7 mouse cellular contexts compared by ENCODE assay signal in the genomic region with DNA sequence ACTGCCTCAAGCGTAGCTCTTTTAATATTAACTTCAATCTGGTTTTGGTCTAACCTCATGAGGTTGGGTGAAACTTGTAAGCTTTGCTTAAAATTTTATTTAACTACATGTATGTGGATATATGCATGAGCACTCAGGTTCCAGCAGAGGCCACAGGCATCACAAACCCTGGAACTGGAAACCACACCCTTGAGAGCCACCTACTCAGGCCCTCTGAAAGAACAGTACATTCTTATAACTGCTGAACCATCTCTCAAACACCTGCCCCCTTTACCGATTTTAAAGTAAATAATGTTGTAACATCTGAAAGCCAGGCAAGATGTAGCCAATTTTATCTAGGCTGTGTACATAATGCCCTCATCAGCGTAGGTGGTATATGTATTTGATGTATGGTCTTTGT. TPM values are rescaled to one million over a fixed set of nuclear protein-coding genes. Genes with fewer than 3 reads are reported as not detected.
A peak's percentile ranks its signal among the peaks of the same experiment; 100 is the strongest.
DNase-seq lines count a peak whose midpoint lies in the region; ATAC-seq and TF ChIP-seq lines count a peak whose summit lies in the region.

No protein-coding gene starts in this region.

- H3K9ac ChIP-seq in limb, embryonic 14.5 days (ENCODE audit: low read depth, low read length, severe bottlenecking) = peak overlapping the region; percentile 98; the same call in 1 of the 2 replicates

- no peak for TF ChIP-seq POLR2A in limb, embryonic 14.5 days (IDR thresholded peaks at IDR 0.05; ENCODE audit: borderline replicate concordance, extremely low read depth, insufficient read depth, insufficient read length)

- H3K27ac ChIP-seq in limb, embryonic 14.5 days (replicated peaks; ENCODE audit: low read depth, low read length) = peak overlapping the region; percentile 97

- no peaks in the 10 kb centered on the region for H3K4me1 ChIP-seq in limb, embryonic 14.5 days (ENCODE audit: control insufficient read depth, insufficient read depth, low read length)

- no peaks in the 10 kb centered on the region for H3K9me3 ChIP-seq in limb, embryonic 14.5 days (ENCODE audit: control insufficient read depth, low read length)

- WGBS in limb, embryonic 14.5 days = 89% methylated on average over 3 of the region's 3 CpGs

- DNase-seq in spleen, adult 12 weeks (ENCODE audit: low spot score) = peak; percentile 10
- no peak for DNase-seq in spleen, postnatal 14 days (ENCODE audit: low spot score in 2 of 2)
- DNase-seq in limb, embryonic 14.5 days (ENCODE audit: low spot score) = no peak
- DNase-seq in splenic B cell, adult 2 months (ENCODE audit: low read depth, low spot score) = peak; percentile 64
- no peak for DNase-seq in adrenal gland, adult (ENCODE audit: inconsistent age in 2 of 2, low spot score in 1 of 2)

- H3K36me3 ChIP-seq in limb, embryonic 14.5 days (ENCODE audit: control insufficient read depth, insufficient read depth, low read length) = peaks cover 19% of the 10 kb centered on the region
- peaks cover 2% of the 10 kb centered on the region; the same call in 1 of the 2 replicates for H3K36me3 ChIP-seq in splenic B cell, adult 2 months (ENCODE audit: control insufficient read depth, insufficient read depth, low read length, poor library complexity, severe bottlenecking)

- peak overlapping the region; percentile 68 for H3K4me2 ChIP-seq in limb, embryonic 14.5 days (replicated peaks; ENCODE audit: low read depth, low read length, severe bottlenecking)

- peak overlapping the region; percentile 66 for H3K4me3 ChIP-seq in limb, embryonic 14.5 days (replicated peaks; ENCODE audit: low read length)

- H3K27me3 ChIP-seq in limb, embryonic 14.5 days (ENCODE audit: control insufficient read depth, insufficient read depth, low read length) = no peaks in the 10 kb centered on the region
- no peaks in the 10 kb centered on the region for H3K27me3 ChIP-seq in splenic B cell, adult 2 months (ENCODE audit: control insufficient read depth, insufficient read depth, low read length, poor library complexity, severe bottlenecking)

- ATAC-seq in erythroblast, adult 5-6 weeks (replicated peaks; ENCODE audit: low FRiP score, poor library complexity, severe bottlenecking) = peak; percentile 39; the same call in 1 of the 2 replicates
- no peak for ATAC-seq in limb, embryonic 14.5 days (ENCODE audit: low FRiP score, low read depth)
- no peak for ATAC-seq in granulocyte monocyte progenitor cell, adult 5-6 weeks (replicated peaks; ENCODE audit: poor library complexity, severe bottlenecking)

RNA-seq across cellular contexts. Expression of a gene that starts 0.5 kb away (rescaled TPM):
- total RNA-seq in erythroblast, adult 5-6 weeks (2015; ENCODE audit: low replicate concordance) = 1.7 and 7.5 TPM in 2 replicates
- total RNA-seq in erythroblast, adult 5-6 weeks (2017; ENCODE audit: low replicate concordance) = 0.56 and 6.5 TPM in 2 replicates
- polyA plus RNA-seq in limb, embryonic 14.5 days (2012; rRNA removed) = 9.5 and 11.2 TPM in 2 replicates
- polyA plus RNA-seq in limb, embryonic 14.5 days (2014; fragmentation: Nextera tagmentation; extraction: Ambion mirVana) = 12.5 and 13.0 TPM in 2 replicates
- 13.8 and 21.4 TPM in 2 replicates for total RNA-seq in granulocyte monocyte progenitor cell, adult 5-6 weeks (2014; fragmentation: Nextera tagmentation)
- total RNA-seq in granulocyte monocyte progenitor cell, adult 5-6 weeks (2017) = 8.3 and 12.3 TPM in 2 replicates

RNA-seq across cellular contexts. Expression of a gene that starts 15.7 kb away (rescaled TPM):
- total RNA-seq in erythroblast, adult 5-6 weeks (2015; ENCODE audit: low replicate concordance) = 20.7 and 25.7 TPM in 2 replicates
- 8.4 and 9.2 TPM in 2 replicates for total RNA-seq in erythroblast, adult 5-6 weeks (2017; ENCODE audit: low replicate concordance)
- polyA plus RNA-seq in limb, embryonic 14.5 days (2012; rRNA removed) = 59.9 and 81.1 TPM in 2 replicates
- 46.3 and 47.0 TPM in 2 replicates for polyA plus RNA-seq in limb, embryonic 14.5 days (2014; fragmentation: Nextera tagmentation; extraction: Ambion mirVana)
- 23.5 and 24.1 TPM in 2 replicates for total RNA-seq in granulocyte monocyte progenitor cell, adult 5-6 weeks (2014; fragmentation: Nextera tagmentation)
- 9.4 and 11.6 TPM in 2 replicates for total RNA-seq in granulocyte monocyte progenitor cell, adult 5-6 weeks (2017)

RNA-seq across cellular contexts. Expression of a gene that starts 46.3 kb away (rescaled TPM):
- total RNA-seq in erythroblast, adult 5-6 weeks (2015; ENCODE audit: low replicate concordance) = 13.6 and 32.0 TPM in 2 replicates
- 31.2 and 37.9 TPM in 2 replicates for total RNA-seq in erythroblast, adult 5-6 weeks (2017; ENCODE audit: low replicate concordance)
- 58.6 and 75.4 TPM in 2 replicates for polyA plus RNA-seq in limb, embryonic 14.5 days (2012; rRNA removed)
- 252 and 255 TPM in 2 replicates for polyA plus RNA-seq in limb, embryonic 14.5 days (2014; fragmentation: Nextera tagmentation; extraction: Ambion mirVana)
- total RNA-seq in granulocyte monocyte progenitor cell, adult 5-6 weeks (2014; fragmentation: Nextera tagmentation) = 65.6 and 66.0 TPM in 2 replicates
- total RNA-seq in granulocyte monocyte progenitor cell, adult 5-6 weeks (2017) = 262 and 276 TPM in 2 replicates

Comparison
In these comparisons a context has a peak if more than half of its experiments do, and no peak if none do; other contexts are left out.
1. DNase-seq: peak in spleen, adult 12 weeks (single experiment) and splenic B cell, adult 2 months (single experiment); none in spleen, postnatal 14 days (0 of 2), limb, embryonic 14.5 days (single experiment) and adrenal gland, adult (0 of 2).